In the genomic region with DNA sequence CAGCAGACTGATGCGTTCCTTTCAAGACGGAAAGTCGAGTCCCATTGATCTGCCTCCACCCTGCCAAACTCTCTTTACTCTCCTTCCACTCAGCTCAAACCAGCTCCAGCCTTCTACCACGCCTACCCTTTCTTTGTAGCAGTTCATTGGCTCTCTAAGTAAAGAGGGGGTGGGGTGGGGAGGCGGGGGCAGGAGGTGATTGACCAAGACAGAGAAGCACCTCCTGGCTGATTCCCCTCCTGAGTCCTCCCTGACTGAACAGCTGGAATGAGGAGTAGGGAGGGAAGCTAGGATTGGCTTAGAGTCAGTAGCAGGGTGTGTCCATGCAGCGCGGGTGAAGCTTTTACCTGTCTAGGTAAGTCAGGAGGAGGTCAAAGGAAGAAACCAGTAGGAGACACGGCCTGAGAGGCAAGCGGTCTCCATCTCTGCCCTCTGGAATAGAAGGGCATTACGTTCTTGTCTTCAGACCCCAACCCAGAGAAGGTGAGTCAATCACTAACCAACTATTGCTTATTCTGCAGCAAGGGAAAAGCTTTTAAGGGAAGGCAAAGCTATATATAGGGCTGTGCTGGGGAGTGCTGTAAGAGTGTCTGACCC, we compare ENCODE assay signal across 8 mouse cellular contexts. TPM values are rescaled to one million over a fixed set of nuclear protein-coding genes. Genes with fewer than 3 reads are reported as not detected.
DNase-seq lines count a peak whose midpoint lies in the region; ATAC-seq and TF ChIP-seq lines count a peak whose summit lies in the region.

A gene (plus strand): TSS at position 236 of the 597 bp plus-strand sequence.

- no peaks in the 10 kb centered on the region for H3K36me3 ChIP-seq in midbrain, embryonic 10.5 days
- no peaks in the 10 kb centered on the region for H3K36me3 ChIP-seq in midbrain, postnatal 0 days (ENCODE audit: insufficient read depth, low read length)
- H3K36me3 ChIP-seq in embryonic facial prominence, embryonic 15.5 days = no peaks in the 10 kb centered on the region
- H3K36me3 ChIP-seq in kidney, embryonic 16.5 days (ENCODE audit: insufficient read depth, low read length) = no peaks in the 10 kb centered on the region

- peaks cover 10% of the 10 kb centered on the region for H3K4me1 ChIP-seq in midbrain, embryonic 10.5 days
- no peaks in the 10 kb centered on the region for H3K4me1 ChIP-seq in midbrain, postnatal 0 days (ENCODE audit: insufficient read depth, low read length)
- H3K4me1 ChIP-seq in embryonic facial prominence, embryonic 15.5 days = peaks cover 3% of the 10 kb centered on the region; the same call in 1 of the 2 replicates
- peaks cover 37% of the 10 kb centered on the region for H3K4me1 ChIP-seq in kidney, embryonic 16.5 days (ENCODE audit: insufficient read depth, low read length)

- no peak within 1 kb of the TSS; the same call in 1 of the 2 replicates for H3K4me2 ChIP-seq in midbrain, postnatal 0 days (ENCODE audit: low read depth, low read length, poor library complexity, severe bottlenecking)
- peak within 1 kb of the TSS; percentile 28 for H3K4me2 ChIP-seq in embryonic facial prominence, embryonic 15.5 days (replicated peaks)
- H3K4me2 ChIP-seq in kidney, embryonic 16.5 days (replicated peaks; ENCODE audit: low read depth, low read length) = peak within 1 kb of the TSS; percentile 48

- peak within 1 kb of the TSS; percentile 34 for H3K4me3 ChIP-seq in midbrain, embryonic 10.5 days
- no peak within 1 kb of the TSS for H3K4me3 ChIP-seq in midbrain, postnatal 0 days (ENCODE audit: low read depth, low read length)
- H3K4me3 ChIP-seq in embryonic facial prominence, embryonic 15.5 days (replicated peaks) = peak within 1 kb of the TSS; percentile 19
- H3K4me3 ChIP-seq in kidney, embryonic 16.5 days (ENCODE audit: low read length) = peak within 1 kb of the TSS; percentile 40

- ATAC-seq in midbrain, postnatal 0 days (ENCODE audit: low FRiP score) = no peak
- peak; percentile 74 for ATAC-seq in embryonic facial prominence, embryonic 15.5 days (ENCODE audit: insufficient number of reproducible peaks, low FRiP score, low TSS enrichment, low read depth)
- peak; percentile 93 for ATAC-seq in kidney, embryonic 16.5 days (ENCODE audit: low FRiP score, low TSS enrichment)
- ATAC-seq in cerebellum, adult (ENCODE audit: insufficient number of reproducible peaks, low FRiP score, low TSS enrichment) = no peak
- no peak for ATAC-seq in inflammation-experienced regulatory T-cells, adult 6 months

- H3K27me3 ChIP-seq in midbrain, embryonic 10.5 days (ENCODE audit: low read depth, poor library complexity, severe bottlenecking) = no peaks in the 10 kb centered on the region
- no peaks in the 10 kb centered on the region for H3K27me3 ChIP-seq in midbrain, postnatal 0 days (ENCODE audit: insufficient read depth, low read length)
- H3K27me3 ChIP-seq in embryonic facial prominence, embryonic 15.5 days = no peaks in the 10 kb centered on the region
- H3K27me3 ChIP-seq in kidney, embryonic 16.5 days (ENCODE audit: insufficient read depth, low read length) = no peaks in the 10 kb centered on the region

- H3K9ac ChIP-seq in midbrain, postnatal 0 days (replicated peaks; ENCODE audit: low read length, poor library complexity, severe bottlenecking) = no peak within 1 kb of the TSS
- H3K9ac ChIP-seq in embryonic facial prominence, embryonic 15.5 days = no peak within 1 kb of the TSS
- peak within 1 kb of the TSS; percentile 37; the same call in 1 of the 2 replicates for H3K9ac ChIP-seq in kidney, embryonic 16.5 days (replicated peaks; ENCODE audit: low read length)

- H3K9me3 ChIP-seq in midbrain, embryonic 10.5 days (replicated peaks) = no peaks in the 10 kb centered on the region
- H3K9me3 ChIP-seq in midbrain, postnatal 0 days (ENCODE audit: low read length) = no peaks in the 10 kb centered on the region
- no peaks in the 10 kb centered on the region for H3K9me3 ChIP-seq in embryonic facial prominence, embryonic 15.5 days (replicated peaks)
- no peaks in the 10 kb centered on the region for H3K9me3 ChIP-seq in kidney, embryonic 16.5 days (ENCODE audit: low read length)

- TF ChIP-seq CTCF in midbrain, postnatal 0 days (IDR thresholded peaks at IDR 0.05) = no peak

- DNase-seq in midbrain, embryonic 10.5 days (ENCODE audit: low spot score) = peak; percentile 51
- no peak for DNase-seq in midbrain, postnatal 0 days (ENCODE audit: low spot score)
- DNase-seq in lung, postnatal 14 days = peak; percentile 60
- no peak for DNase-seq in layer of hippocampus, postnatal 14 days (ENCODE audit: low spot score in 2 of 2)

- WGBS in midbrain, embryonic 10.5 days = 5% methylated on average over 10 of the region's 10 CpGs
- 9% methylated on average over 10 of the region's 10 CpGs for WGBS in midbrain, postnatal 0 days
- WGBS in embryonic facial prominence, embryonic 15.5 days = 8% methylated on average over 10 of the region's 10 CpGs
- 7% methylated on average over 10 of the region's 10 CpGs for WGBS in kidney, embryonic 16.5 days

- no peak within 1 kb of the TSS for H3K27ac ChIP-seq in midbrain, embryonic 10.5 days (replicated peaks)
- H3K27ac ChIP-seq in midbrain, postnatal 0 days (ENCODE audit: low read depth, low read length) = no peak within 1 kb of the TSS
- peak within 1 kb of the TSS; percentile 17 for H3K27ac ChIP-seq in embryonic facial prominence, embryonic 15.5 days (replicated peaks)
- peak within 1 kb of the TSS; percentile 91; the same call in 1 of the 2 replicates for H3K27ac ChIP-seq in kidney, embryonic 16.5 days (ENCODE audit: low read length)

RNA-seq across cellular contexts. Expression of the gene that starts here (rescaled TPM):
- polyA plus RNA-seq in midbrain, embryonic 10.5 days (2016; fragmentation: Nextera tagmentation; extraction: Ambion mirVana) = 0.42 TPM in 2 replicates
- 0.71 and 0.99 TPM in 2 replicates for total RNA-seq in midbrain, postnatal 0 days (2014; rRNA removed)
- 0.42 TPM in 2 replicates for polyA plus RNA-seq in midbrain, postnatal 0 days (2015; fragmentation: Nextera tagmentation; extraction: Ambion mirVana)
- polyA plus RNA-seq in embryonic facial prominence, embryonic 15.5 days (2015; fragmentation: Nextera tagmentation; extraction: Ambion mirVana) = 12.7 and 14.3 TPM in 2 replicates
- 16.1 TPM in 2 replicates for polyA plus RNA-seq in kidney, embryonic 16.5 days (2015; fragmentation: Nextera tagmentation; extraction: Ambion mirVana)
- polyA plus RNA-seq in inflammation-experienced regulatory T-cells, adult 6 months (2017; shearing (Covaris generic)) = under 1 TPM in 1 of 3 experiments, not detected in 2; 0.36 TPM
- total RNA-seq in layer of hippocampus, postnatal 14 days (2021) = 1 to 10 TPM; 1.2 to 1.6 TPM

Comparison
In these comparisons a context has a peak if more than half of its experiments do, and no peak if none do; other contexts are left out.
1. Peak in DNase-seq and H3K4me3 ChIP-seq in midbrain, embryonic 10.5 days; RNA of the gene not detected or under 1 TPM.
2. H3K27ac ChIP-seq: peak in embryonic facial prominence, embryonic 15.5 days (single experiment) and kidney, embryonic 16.5 days (single experiment); none in midbrain, embryonic 10.5 days (single experiment) and midbrain, postnatal 0 days (single experiment).
3. ATAC-seq: peak in embryonic facial prominence, embryonic 15.5 days (single experiment) and kidney, embryonic 16.5 days (single experiment); none in midbrain, postnatal 0 days (single experiment), cerebellum, adult (single experiment) and inflammation-experienced regulatory T-cells, adult 6 months (single experiment).